Mouse (Mus musculus) heart, adult 8-10 months (tissue): ENCODE data around the gene Kdm6b. TPM values are rescaled to one million over a fixed set of nuclear protein-coding genes. Genes with fewer than 3 reads are reported as not detected.
A peak's percentile ranks its signal among the peaks of the same experiment; 100 is the strongest.

ENCODE experiments used
- DNase-seq: peaks from one replicate; pipeline ENCODE4 v3.0.0; 2022; ENCODE audit warnings: low spot score
- total RNA-seq, 4 experiments: library from RNA; stranded (reverse); gene quantifications; 2 replicates each; pipeline ENCODE4 v1.2.4; 2022

Gene Kdm6b
- total RNA-seq, 4 experiments from 2014 or later: 19.1 to 26.2 (median 22.3) TPM

DNA sequence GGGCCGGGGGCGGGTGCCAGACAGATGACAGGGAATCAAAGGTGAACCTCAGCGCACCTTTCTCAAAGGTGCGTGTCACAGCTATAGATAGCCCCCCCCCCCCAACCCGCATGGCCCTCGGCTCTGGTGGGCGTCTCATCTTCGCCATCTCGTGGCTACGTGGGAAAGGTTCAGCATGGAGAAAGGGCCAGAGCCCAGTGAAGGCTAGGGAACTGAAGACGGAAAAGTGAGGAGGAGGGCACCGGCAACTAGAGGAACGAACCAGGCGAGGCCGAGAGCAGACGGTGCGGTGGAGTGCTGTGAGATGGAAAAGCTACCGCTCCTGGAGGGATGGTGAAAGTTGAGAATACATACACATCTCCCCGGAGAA is 6.0 kb upstream of the Kdm6b start:
- peak; percentile 33 for DNase-seq

DNA sequence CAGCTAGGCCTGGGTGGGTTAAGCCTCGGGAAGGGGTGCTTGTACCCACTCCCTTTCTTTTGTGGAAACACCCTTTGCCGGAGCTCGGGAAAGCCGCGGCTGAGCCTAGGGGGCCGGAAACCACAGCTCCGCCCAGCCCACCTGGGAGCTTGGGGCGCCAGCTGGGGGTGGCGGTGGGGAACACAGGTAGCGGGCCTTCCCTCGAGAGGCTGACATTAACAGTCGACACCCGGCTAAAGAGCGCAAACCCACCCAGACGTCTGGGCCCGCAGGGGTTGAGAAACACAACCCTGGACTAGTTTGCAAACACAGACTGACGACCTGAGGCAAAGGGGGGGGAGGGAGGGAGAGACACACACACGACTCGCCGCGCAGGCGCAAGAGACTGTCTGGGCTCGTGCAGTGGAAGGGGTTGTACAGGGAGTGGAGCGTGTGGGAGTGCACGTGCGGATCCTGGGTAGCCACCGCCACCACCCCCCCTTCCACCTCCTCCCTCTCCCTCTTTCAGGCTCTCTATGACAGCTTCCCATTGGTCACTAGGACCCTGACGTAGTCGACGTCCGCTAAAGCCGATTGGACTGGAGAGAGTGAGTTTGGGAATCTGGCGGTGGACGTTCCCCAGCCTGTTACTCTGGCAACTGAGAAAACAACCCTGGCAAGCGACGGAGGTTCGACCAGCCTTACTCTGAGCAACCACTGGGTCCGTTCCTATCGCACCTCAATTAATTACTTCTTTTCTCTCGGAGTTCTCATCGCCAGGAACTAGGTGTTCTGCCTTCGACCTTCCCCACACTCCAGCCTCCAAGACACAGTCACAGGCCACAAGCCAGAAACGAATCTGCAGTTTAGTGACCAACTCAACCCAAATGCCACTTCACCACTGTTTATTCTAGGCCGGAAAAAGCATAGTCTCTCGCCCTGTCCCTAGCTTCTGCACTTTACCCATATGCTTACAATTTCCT is 5.3 kb upstream of the Kdm6b start:
- DNase-seq: peak; percentile 96

DNA sequence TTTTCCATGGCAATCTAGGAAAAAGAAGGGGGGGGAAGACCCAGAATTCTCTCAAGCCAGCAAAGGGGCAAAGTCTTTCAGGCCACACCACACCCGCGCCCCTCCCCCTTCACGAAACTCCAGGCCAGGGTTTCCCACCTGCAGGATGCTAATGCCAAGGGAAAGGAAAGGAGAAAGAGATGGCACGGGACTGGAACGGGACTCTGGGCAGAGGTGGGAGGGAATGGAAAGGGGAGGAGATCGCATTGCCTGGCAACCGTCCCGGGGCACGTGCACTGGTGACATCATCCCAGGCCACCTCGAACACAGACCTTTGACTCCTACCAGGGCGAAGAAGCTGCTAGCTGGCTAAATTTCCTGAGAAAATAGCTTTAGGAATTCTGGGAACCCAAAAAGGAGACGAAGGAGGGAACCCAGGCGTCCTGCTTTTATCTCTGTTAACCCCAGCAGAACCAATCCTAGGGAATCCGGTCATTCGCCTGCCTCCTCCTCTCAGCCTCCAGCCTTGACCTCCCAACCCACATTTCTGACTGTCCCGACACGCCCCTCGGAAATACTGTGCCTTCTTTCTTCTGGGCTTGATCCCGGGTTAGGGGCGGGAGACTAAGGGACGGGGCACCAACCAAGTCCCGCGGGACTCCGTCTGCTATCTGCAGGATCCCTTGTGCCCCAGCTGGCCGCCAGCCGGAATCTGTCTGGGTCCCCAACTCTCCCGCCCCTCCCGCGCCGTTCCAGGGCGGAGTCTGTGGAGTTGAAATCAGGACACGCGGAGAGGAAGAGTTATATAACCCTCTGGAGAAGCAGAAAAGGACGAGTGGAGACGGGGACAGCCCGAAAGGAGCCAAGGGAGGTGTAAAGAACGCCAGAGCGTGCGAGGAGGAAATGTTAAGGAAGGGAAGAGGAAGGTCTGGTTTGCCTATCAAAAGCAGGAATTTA is 4.2 kb upstream of the Kdm6b start:
- DNase-seq: peak; percentile 93

GRCm38 (mm10) chr11:69416921-69417448 is 3.5 kb upstream of the Kdm6b start:
- no peak for DNase-seq

GRCm38 (mm10) chr11:69416509-69416908 is 3.0 kb upstream of the Kdm6b start:
- DNase-seq: no peak

- no peak for DNase-seq
These were observed 2.4 kb upstream of the Kdm6b start for GRCm38 (mm10) chr11:69415668-69416451.

DNA sequence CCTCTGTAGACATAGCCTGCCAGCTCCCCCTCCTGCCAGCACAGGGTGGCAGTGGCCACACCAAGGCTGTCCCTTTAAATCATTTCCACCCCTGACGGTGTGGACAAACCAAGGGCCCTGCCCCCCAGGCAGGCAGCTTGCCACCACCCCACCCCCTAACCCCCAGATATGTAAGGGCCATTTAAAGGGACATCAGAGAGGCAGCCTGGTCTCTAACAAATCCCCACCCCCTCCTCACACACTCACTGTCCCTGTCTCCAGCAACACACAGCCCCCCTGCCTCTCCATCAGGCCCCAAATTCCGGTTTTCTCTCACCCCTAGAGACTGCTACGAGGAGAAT is 1.8 kb upstream of the Kdm6b start:
- DNase-seq: peak; percentile 48

DNA sequence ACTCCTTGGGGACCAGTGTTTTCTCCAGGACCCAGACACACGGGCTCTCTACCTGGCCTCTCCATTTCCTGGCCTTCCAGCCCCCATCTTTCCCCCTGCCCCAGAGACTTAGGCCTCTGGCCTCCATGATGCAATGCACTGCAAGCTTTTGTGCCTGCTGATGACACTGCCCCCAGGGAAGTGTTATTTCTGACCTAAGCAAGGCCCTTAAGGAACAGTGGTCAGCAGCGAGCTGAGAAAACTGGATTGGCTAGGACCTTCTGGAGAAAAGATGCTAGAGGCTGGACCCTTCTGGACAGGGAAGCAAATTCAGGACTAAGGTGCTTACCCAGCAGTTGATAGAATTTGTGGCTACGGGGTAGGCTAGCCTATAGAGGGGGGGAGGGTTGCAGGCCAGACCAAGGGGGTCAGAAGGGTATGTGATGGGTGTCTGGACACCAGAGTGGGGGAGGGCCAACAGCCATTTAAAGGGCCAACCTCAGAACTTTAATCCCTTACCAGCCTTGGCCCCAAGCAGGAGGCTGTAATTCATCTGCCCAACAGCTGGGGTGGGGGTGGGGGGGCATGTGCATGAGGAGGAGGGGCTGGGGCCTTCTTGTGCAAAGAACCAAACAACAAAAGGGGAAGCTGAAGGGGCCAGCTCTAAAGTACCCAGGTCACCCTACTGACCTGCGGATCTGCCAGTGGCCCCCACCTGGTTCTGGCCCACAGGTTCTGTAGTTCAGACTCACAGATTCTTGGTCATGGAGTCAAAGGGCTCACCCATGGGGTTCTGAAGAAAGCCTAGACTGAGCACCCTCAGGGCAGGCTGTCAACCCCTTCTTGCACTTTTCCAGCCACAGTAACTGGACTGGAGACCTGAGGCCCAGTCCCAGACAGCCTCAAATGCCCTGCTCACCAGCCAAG is 1.2 kb upstream of the Kdm6b start:
- no peak for DNase-seq

- no peak for DNase-seq
These were observed 927 bp downstream of the Kdm6b start for GRCm38 (mm10) chr11:69412548-69412947.

DNA sequence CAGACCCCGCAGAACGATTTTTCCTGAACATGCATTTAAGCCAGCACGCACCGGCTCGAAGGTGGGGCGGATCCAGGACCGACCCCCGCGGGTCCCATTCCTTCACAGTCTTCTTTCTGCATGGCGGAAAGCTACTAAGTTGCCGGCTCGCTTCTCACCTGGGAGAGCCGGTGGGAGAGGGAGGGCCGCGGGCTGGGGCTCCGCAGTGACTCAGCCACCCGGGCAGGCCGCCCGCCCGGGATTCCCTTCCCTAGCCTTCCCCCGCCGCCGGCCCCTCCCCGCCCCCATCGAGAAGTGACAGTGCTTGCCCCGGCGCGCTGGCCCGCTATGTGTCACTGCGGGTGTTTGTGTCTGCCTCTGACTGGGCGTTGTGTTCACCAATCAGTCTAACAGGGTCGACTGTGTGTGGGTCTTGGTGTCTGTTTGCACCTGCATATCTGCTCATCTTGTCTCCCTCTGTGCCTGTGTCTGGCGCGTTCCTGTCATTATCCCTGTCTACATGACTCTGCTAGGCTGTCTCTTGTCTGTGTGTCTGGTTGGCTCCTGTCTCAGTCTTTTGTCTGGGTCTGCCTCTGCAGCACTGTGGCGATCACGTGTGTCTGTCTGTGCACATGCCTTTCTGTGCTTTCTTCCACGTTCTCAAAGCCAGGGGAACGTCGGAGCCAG is 1.8 kb downstream of the Kdm6b start:
- DNase-seq: no peak

- peak; percentile 96 for DNase-seq
These were observed 2.4 kb downstream of the Kdm6b start for GRCm38 (mm10) chr11:69411073-69411535.

- DNase-seq: peak; percentile 87
These were observed 3.0 kb downstream of the Kdm6b start for GRCm38 (mm10) chr11:69410310-69411072.

- DNase-seq: no peak
These were observed 3.5 kb downstream of the Kdm6b start for GRCm38 (mm10) chr11:69410045-69410309.

- peak; percentile 81 for DNase-seq
These were observed 4.0 kb downstream of the Kdm6b start for GRCm38 (mm10) chr11:69409378-69410044.

- DNase-seq: peak; percentile 93
These were observed 4.7 kb downstream of the Kdm6b start for GRCm38 (mm10) chr11:69408541-69409377.

- no peak for DNase-seq
These were observed 5.8 kb downstream of the Kdm6b start for GRCm38 (mm10) chr11:69407724-69408004.

DNA sequence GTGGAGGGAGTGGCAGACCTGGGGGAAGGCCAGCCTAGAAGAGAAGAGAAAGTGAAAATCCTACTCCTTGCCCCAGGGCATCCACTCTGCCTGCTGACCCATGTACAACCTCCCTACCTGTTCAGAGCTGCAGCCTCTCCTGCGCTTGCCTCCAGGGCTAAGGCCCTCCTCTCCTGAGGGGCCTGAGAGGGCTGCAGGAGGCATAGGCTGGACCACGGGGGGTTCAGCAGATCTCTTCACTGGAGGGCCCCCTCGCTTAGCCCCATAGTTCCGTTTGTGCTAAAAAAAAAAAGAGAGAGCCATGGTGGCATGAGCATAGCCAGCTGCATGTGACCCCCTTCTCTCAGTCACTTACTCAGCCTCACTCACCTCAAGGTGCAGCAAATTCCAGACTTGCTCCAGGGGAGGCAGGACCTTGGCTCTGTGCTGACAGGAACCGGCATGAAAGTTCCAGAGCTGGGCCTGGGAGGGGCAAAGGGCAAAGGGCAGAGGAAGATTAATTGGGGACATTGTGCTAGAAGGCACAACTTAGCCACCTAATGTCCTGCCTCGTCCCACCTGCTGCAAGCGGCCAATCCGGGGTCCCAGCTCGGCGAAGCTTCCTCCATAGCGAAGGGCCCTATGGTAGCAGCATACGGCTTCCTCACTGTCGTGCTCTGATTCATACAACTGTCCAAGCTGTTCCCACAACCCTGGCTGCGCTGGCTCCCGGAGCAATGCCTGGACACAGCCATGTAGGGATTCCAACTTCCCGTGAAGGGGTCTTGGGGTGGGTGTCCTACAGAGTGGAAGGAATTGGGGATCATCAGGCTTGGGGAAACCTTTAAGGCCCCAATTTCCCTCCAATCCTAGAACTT is 6.4 kb downstream of the Kdm6b start:
- no peak for DNase-seq
